Mouse (Mus musculus) C2C12 (cell line): ENCODE data around the gene Tbc1d10b.

Experiments used
- CEBPB ChIP-seq: IDR thresholded peaks from one replicate; pipeline ENCODE4 v1.6.1; 2011; ENCODE audit warnings: low read depth, mild to moderate bottlenecking, control low read depth, moderate library complexity
- CTCF ChIP-seq: IDR thresholded peaks from one replicate; pipeline ENCODE4 v1.5.1; 2011; ENCODE audit not compliant: control insufficient read depth, insufficient read depth, insufficient read length

- TF ChIP-seq CTCF (no peak), CEBPB (no peak)
Observed at GRCm38 (mm10) chr7:127244658-127245510, 36.6 kb upstream of the Tbc1d10b start.
